Mouse (Mus musculus) bone marrow, adult 2 months (tissue): ENCODE data around the gene Metap1d.

ENCODE experiments used
- CTCF ChIP-seq: fragments of 200-500 bp; IDR thresholded peaks from 2 replicates; pipeline ENCODE4 v1.5.1; 2011; ENCODE audit warnings: low read length, control low read depth; ENCODE audit not compliant: control insufficient read depth, insufficient read depth
- POLR2A ChIP-seq: fragments of 200-500 bp; IDR thresholded peaks from 2 replicates; pipeline ENCODE4 v1.6.1; 2011; ENCODE audit warnings: low read depth, mild to moderate bottlenecking, control low read depth, low read length, borderline replicate concordance; ENCODE audit not compliant: control insufficient read depth

DNA sequence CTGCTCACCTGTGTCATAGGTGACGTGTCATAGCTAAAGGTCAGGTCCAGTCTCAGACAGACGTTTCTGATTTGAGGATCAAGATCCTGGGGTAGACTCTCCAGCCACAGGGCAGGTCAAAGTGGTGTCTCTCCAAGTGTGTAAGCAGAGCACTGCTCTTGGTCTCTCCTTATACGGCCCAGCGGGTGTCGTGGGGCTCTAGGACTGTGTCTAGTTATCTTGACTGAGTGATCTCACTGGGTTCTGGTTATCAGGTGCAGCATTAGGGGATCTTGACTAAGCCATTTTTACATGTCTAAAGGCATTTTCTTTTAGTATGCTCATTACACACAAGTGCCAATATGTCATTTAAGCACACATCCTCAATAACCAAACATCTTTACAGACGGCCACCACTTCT is 18.0 kb downstream of the Metap1d start:
- no peak for TF ChIP-seq CTCF
- TF ChIP-seq POLR2A, result no peak
